Mouse (Mus musculus): ENCODE data around the gene Gdpgp1.
A peak's percentile ranks its signal among the peaks of the same experiment; 100 is the strongest.

The Gdpgp1 gene

GRCm38 (mm10) chr7:80280998-80281397 lies 48.3 kb downstream of the Gdpgp1 start:
- no peak for DNase-seq (ENCODE audit: low spot score)

- DNase-seq (ENCODE audit: low spot score) = no peak
Observed at GRCm38 (mm10) chr7:80281646-80282045, 49.0 kb downstream of the Gdpgp1 start.

GRCm38 (mm10) chr7:80283226-80283918 lies 50.7 kb downstream of the Gdpgp1 start:
- DNase-seq (ENCODE audit: low spot score) = peak; percentile 79

GRCm38 (mm10) chr7:80284391-80284790 lies 51.7 kb downstream of the Gdpgp1 start:
- DNase-seq (ENCODE audit: low spot score) = peak; percentile 25

- DNase-seq (ENCODE audit: low spot score) = no peak
Observed at GRCm38 (mm10) chr7:80285725-80286124, 53.1 kb downstream of the Gdpgp1 start.

GRCm38 (mm10) chr7:80287736-80288135 lies 55.1 kb downstream of the Gdpgp1 start:
- peak; percentile 40 for DNase-seq (ENCODE audit: low spot score)
